Mouse (Mus musculus) splenic B cell, adult 2 months (primary cell): ENCODE data around the gene Vmn1r23.
"Not testable (repeated sequence)": the region's sequence is repeated elsewhere in the genome, so short reads cannot be mapped to it uniquely, and the experiment has no call there.

Experiments
- DNase-seq: peaks from one replicate; pipeline ENCODE4 v3.0.0-alpha.2; 2011; ENCODE audit warnings: low read depth, low spot score
- H3K27me3 ChIP-seq: 2 replicates; pipeline ENCODE4 v1.6.1; 2012; ENCODE audit warnings: mild to moderate bottlenecking, low read length, moderate library complexity, mixed read lengths; ENCODE audit not compliant: control insufficient read depth, poor library complexity, insufficient read depth, severe bottlenecking
- H3K36me3 ChIP-seq: 2 replicates; pipeline ENCODE4 v1.6.1; 2012; ENCODE audit warnings: mild to moderate bottlenecking, low read length, moderate library complexity, mixed read lengths; ENCODE audit not compliant: control insufficient read depth, poor library complexity, insufficient read depth, severe bottlenecking

Gene Vmn1r23

DNA sequence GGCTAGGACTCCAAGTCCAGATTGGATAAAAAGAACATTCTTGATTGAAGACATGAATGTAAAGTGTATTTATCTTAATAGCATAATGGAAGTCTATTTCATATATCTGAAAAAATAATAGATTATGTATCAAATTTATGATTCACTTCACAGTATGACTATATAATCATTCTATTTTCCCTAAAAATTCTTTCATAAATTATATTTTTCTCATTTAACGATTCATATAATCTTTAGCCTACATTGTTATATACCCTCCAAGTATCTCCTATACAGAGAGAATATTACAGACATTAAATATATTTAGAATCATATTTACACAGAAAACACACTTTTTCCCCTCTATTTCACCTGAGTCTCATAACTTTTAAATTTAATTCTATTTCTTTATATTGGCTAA, at the start of gene Vmn1r23:
Vmn1r23 (minus strand) TSS at position 101 of the 400 bp plus-strand sequence.
- no peaks in the 10 kb centered on the region for H3K36me3 ChIP-seq
- H3K27me3 ChIP-seq = no peaks in the 10 kb centered on the region
- no peak for DNase-seq

DNA sequence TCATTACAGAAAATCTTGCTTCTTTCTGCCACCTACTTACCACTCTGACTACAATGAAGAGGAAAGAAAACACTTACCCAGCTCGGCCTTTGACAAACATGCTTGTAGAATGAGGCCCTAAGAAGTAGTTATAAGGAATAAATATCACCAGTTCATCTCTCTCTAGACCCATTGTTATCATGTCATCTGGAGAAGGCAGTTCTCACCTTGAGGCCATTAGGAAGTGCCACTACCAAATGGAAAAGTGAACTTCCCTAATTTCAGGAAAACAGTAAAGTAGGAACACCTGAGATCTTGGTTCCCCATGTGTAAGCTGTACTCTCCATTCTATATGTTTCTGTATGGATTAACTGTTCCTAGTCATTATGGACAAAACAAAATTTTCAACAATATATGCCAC, 34.8 kb upstream of the Vmn1r23 start, which contains the start of gene Vmn1r24:
Vmn1r24 (minus strand) TSS at position 101 of the 400 bp plus-strand sequence.
- not testable (repeated sequence) for DNase-seq, H3K36me3 ChIP-seq, H3K27me3 ChIP-seq

DNA sequence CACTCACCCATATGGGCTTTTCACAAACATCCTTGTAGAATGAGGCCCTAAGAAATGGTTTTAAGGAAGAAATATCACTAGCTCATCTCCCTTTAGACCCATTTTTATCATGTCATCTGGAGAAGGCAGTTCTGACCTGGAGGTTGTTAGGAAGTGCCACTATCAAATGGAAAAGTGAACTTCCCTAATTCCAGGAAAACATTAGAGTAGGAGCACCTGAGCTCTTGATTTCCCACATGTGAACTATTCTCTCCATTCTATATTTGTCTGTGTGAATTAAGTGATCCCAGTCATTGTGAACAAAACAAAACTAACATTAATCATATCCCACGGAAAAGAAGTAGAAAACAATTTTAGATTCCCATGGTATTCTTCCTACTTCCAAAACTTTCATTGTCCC, 18.7 kb downstream of the Vmn1r23 start, which contains the start of gene Vmn1r22:
Vmn1r22 (minus strand) TSS at position 101 of the 400 bp plus-strand sequence.
- Histone ChIP-seq H3K27me3 (no peaks in the 10 kb centered on the region), H3K36me3 (no peaks in the 10 kb centered on the region)
- DNase-seq = no peak
